In the genomic region with DNA sequence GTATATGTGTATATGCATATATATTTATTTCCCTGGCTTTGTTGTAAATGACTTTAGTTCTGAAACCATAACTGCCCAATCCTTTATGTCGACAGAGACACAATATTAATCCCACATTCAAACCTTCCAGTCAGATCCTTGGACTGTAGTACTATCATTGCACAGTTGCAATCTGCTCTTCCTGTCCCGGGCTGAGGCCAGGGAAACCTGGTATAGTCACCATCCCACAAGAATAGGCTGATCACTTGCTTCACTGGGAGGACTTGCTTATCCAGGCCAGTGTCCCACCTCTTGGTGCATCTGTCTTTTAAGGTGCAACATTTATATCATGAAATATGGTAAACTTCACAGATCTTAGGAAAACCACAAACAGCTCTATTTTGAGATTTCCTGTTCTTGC, we compare ENCODE assay signal across 42 mouse cellular contexts. TPM values are rescaled to one million over a fixed set of nuclear protein-coding genes. Genes with fewer than 3 reads are reported as not detected.
"Had no signal": no experiment of that assay in that cellular context is flagged by ENCODE, and none has a peak within 500 bp of the region (broad histone marks: within the 10 kb centered on the region; RNA-seq: fewer than 3 reads in every experiment).

No protein-coding gene starts in this region.

- H3K27me3 ChIP-seq: heart, embryonic 13.5 days; heart, embryonic 15.5 days; hindbrain, embryonic 12.5 days; intestine, embryonic 15.5 days; limb, embryonic 13.5 days; limb, embryonic 15.5 days; liver, embryonic 12.5 days had no signal

- H3K27ac ChIP-seq: heart, adult 2 months; heart, embryonic 13.5 days; heart, embryonic 15.5 days; hindbrain, embryonic 10.5 days; hindbrain, embryonic 12.5 days; hindbrain, embryonic 14.5 days; intestine, embryonic 15.5 days; kidney, postnatal 0 days; limb, embryonic 13.5 days; limb, embryonic 15.5 days; liver, embryonic 12.5 days; liver, embryonic 14.5 days had no signal

- H3K9me3 ChIP-seq: heart, embryonic 15.5 days; intestine, embryonic 15.5 days; limb, embryonic 15.5 days; liver, embryonic 12.5 days had no signal

- H3K9ac ChIP-seq: heart, embryonic 13.5 days; heart, embryonic 15.5 days; hindbrain, embryonic 12.5 days; hindbrain, embryonic 14.5 days; intestine, embryonic 15.5 days; limb, embryonic 13.5 days; limb, embryonic 15.5 days; liver, embryonic 12.5 days; liver, embryonic 14.5 days had no signal

- ATAC-seq: hindbrain, embryonic 16.5 days; inflammation-experienced regulatory T-cells, adult 6 months; intestine, embryonic 15.5 days; intestine, postnatal 0 days; liver, embryonic 12.5 days had no signal

- H3K4me1 ChIP-seq: heart, embryonic 13.5 days; heart, embryonic 15.5 days; hindbrain, embryonic 10.5 days; hindbrain, embryonic 12.5 days; intestine, embryonic 15.5 days; limb, embryonic 13.5 days; limb, embryonic 15.5 days; liver, embryonic 12.5 days had no signal

- H3K36me3 ChIP-seq: heart, embryonic 13.5 days; heart, embryonic 15.5 days; hindbrain, embryonic 10.5 days; hindbrain, embryonic 12.5 days; intestine, embryonic 15.5 days; limb, embryonic 13.5 days; limb, embryonic 15.5 days; liver, embryonic 12.5 days had no signal

- H3K4me2 ChIP-seq: heart, embryonic 11.5 days; heart, embryonic 13.5 days; heart, embryonic 15.5 days; hindbrain, embryonic 12.5 days; hindbrain, embryonic 14.5 days; intestine, embryonic 15.5 days; limb, embryonic 13.5 days; limb, embryonic 15.5 days; liver, embryonic 12.5 days had no signal

- H3K4me3 ChIP-seq: heart, adult 2 months; heart, embryonic 13.5 days; heart, embryonic 15.5 days; hindbrain, embryonic 10.5 days; hindbrain, embryonic 12.5 days; intestine, embryonic 15.5 days; limb, embryonic 13.5 days; limb, embryonic 15.5 days; liver, embryonic 12.5 days had no signal

- DNase-seq: gastrocnemius, postnatal 14 days; gastrocnemius, postnatal 36 days; heart, adult 2 months; heart, postnatal 4 days; kidney, adult 18-20 months; kidney, adult 8-10 months; kidney, postnatal 14 days; kidney, postnatal 36 days; layer of hippocampus, adult 9-11 months; layer of hippocampus, postnatal 36 days; left cerebral cortex, postnatal 4 days had no signal

RNA-seq across cellular contexts. Expression of a gene that starts 4.4 kb away (rescaled TPM):
- total RNA-seq: gastrocnemius, adult 18-20 months; gastrocnemius, adult 8-10 months; gastrocnemius, postnatal 14 days; gastrocnemius, postnatal 36 days; heart, postnatal 25 days; heart, postnatal 4 days; layer of hippocampus, adult 18-20 months; layer of hippocampus, adult 8-10 months; layer of hippocampus, postnatal 14 days; layer of hippocampus, postnatal 36 days; left cerebral cortex, adult 18-20 months; left cerebral cortex, adult 8-10 months; left cerebral cortex, postnatal 10 days; left cerebral cortex, postnatal 25 days; left cerebral cortex, postnatal 4 days; liver, adult 2 months had no signal
- polyA plus RNA-seq: gonadal fat pad, adult 2 months; heart, adult 2 months; heart, embryonic 11.5 days; heart, embryonic 13.5 days; heart, embryonic 15.5 days; heart, postnatal 0 days; hindbrain, embryonic 10.5 days; hindbrain, embryonic 12.5 days; hindbrain, embryonic 14.5 days; hindbrain, embryonic 16.5 days; inflammation-experienced regulatory T-cells, adult 6 months; intestine, embryonic 15.5 days; intestine, postnatal 0 days; kidney, embryonic 14.5 days; kidney, postnatal 0 days; large intestine, adult 2 months; limb, embryonic 11.5 days; limb, embryonic 13.5 days; limb, embryonic 15.5 days; liver, adult 2 months; liver, embryonic 12.5 days; liver, embryonic 14.5 days had no signal

RNA-seq across cellular contexts. Expression of a gene that starts 44.2 kb away (rescaled TPM):
- total RNA-seq: gastrocnemius, adult 8-10 months; gastrocnemius, postnatal 14 days; gastrocnemius, postnatal 36 days; heart, postnatal 4 days; layer of hippocampus, adult 18-20 months; layer of hippocampus, adult 8-10 months; layer of hippocampus, postnatal 14 days; layer of hippocampus, postnatal 36 days; left cerebral cortex, adult 18-20 months; left cerebral cortex, adult 8-10 months; left cerebral cortex, postnatal 10 days; left cerebral cortex, postnatal 25 days; left cerebral cortex, postnatal 4 days; liver, adult 2 months had no signal
- polyA plus RNA-seq: gonadal fat pad, adult 2 months; heart, adult 2 months; heart, embryonic 11.5 days; heart, embryonic 13.5 days; heart, embryonic 15.5 days; heart, postnatal 0 days; hindbrain, embryonic 10.5 days; hindbrain, embryonic 12.5 days; hindbrain, embryonic 14.5 days; hindbrain, embryonic 16.5 days; inflammation-experienced regulatory T-cells, adult 6 months; intestine, embryonic 15.5 days; intestine, postnatal 0 days; kidney, embryonic 14.5 days; kidney, postnatal 0 days; large intestine, adult 2 months; limb, embryonic 11.5 days; limb, embryonic 13.5 days; limb, embryonic 15.5 days; liver, adult 2 months; liver, embryonic 12.5 days; liver, embryonic 14.5 days had no signal

RNA-seq across cellular contexts. Expression of a gene that starts 44.6 kb away (rescaled TPM):
- total RNA-seq: heart, postnatal 4 days; layer of hippocampus, adult 18-20 months; layer of hippocampus, adult 8-10 months; layer of hippocampus, postnatal 14 days; layer of hippocampus, postnatal 36 days; left cerebral cortex, adult 18-20 months; left cerebral cortex, adult 8-10 months; left cerebral cortex, postnatal 10 days; left cerebral cortex, postnatal 25 days; left cerebral cortex, postnatal 4 days; liver, adult 2 months had no signal
- polyA plus RNA-seq: gonadal fat pad, adult 2 months; heart, embryonic 11.5 days; heart, embryonic 13.5 days; heart, embryonic 15.5 days; heart, postnatal 0 days; hindbrain, embryonic 10.5 days; hindbrain, embryonic 12.5 days; hindbrain, embryonic 14.5 days; hindbrain, embryonic 16.5 days; inflammation-experienced regulatory T-cells, adult 6 months; intestine, embryonic 15.5 days; intestine, postnatal 0 days; kidney, embryonic 14.5 days; kidney, postnatal 0 days; large intestine, adult 2 months; limb, embryonic 11.5 days; limb, embryonic 13.5 days; limb, embryonic 15.5 days; liver, adult 2 months; liver, embryonic 12.5 days; liver, embryonic 14.5 days had no signal
